ENCODE assay signal across 7 mouse cellular contexts in the genomic region with DNA sequence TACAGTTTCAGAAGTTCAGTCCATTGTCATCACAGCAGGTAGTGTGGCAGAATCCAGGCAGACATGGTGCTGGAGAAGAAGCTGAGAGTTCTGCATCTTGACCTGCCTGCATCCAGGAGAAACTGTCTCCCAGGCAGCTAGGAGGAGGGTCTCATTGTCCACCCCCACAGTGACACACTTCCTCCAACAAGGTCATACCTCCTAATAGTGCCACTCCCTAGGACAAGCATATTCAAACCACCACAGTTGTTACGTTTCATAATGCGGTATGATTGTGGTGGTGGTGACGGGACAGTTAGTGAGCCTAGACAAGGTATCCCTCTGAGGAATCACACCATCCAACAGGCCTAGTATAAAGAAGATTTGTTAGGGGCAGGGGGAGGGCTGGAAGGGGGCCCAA. TPM values are rescaled to one million over a fixed set of nuclear protein-coding genes. Genes with fewer than 3 reads are reported as not detected.
DNase-seq lines count a peak whose midpoint lies in the region; ATAC-seq and TF ChIP-seq lines count a peak whose summit lies in the region.
"Not testable (repeated sequence)": the region's sequence is repeated elsewhere in the genome, so short reads cannot be mapped to it uniquely, and the experiment has no call there.

Gene Abcg2, plus strand, starts transcription at position 301 of the 400 bp plus-strand sequence.

- not testable (repeated sequence) for DNase-seq in brain, embryonic 14.5 days (ENCODE audit: low read depth); hindbrain, postnatal 0 days (ENCODE audit: low spot score); left cerebral cortex, adult 18-20 months (ENCODE audit: low spot score in 2 of 2)

- ATAC-seq in forebrain, embryonic 15.5 days (replicated peaks); heart, embryonic 12.5 days (ENCODE audit: insufficient number of reproducible peaks, low FRiP score); hindbrain, postnatal 0 days; liver, embryonic 15.5 days (ENCODE audit: insufficient read depth): not testable (repeated sequence)

- not testable (repeated sequence) for H3K9me3 ChIP-seq in forebrain, embryonic 15.5 days; heart, embryonic 12.5 days (replicated peaks); hindbrain, postnatal 0 days (ENCODE audit: low read length); liver, embryonic 15.5 days (replicated peaks)

- not testable (repeated sequence) for H3K4me2 ChIP-seq in forebrain, embryonic 15.5 days (replicated peaks); heart, embryonic 12.5 days; hindbrain, postnatal 0 days (ENCODE audit: low read depth, low read length); liver, embryonic 15.5 days; myocyte (ENCODE audit: low read depth)

- not testable (repeated sequence) for TF ChIP-seq POLR2A in brain, embryonic 14.5 days (IDR thresholded peaks at IDR 0.05; ENCODE audit: borderline replicate concordance, extremely low read depth, insufficient read depth, insufficient read length, poor library complexity, severe bottlenecking); myocyte (IDR thresholded peaks at IDR 0.05; ENCODE audit: insufficient read length, low read depth)

- not testable (repeated sequence) for H3K79me2 ChIP-seq in myocyte (ENCODE audit: control insufficient read depth, insufficient read depth)

- not testable (repeated sequence) for H3K4me1 ChIP-seq in forebrain, embryonic 15.5 days; heart, embryonic 12.5 days (replicated peaks); hindbrain, postnatal 0 days (ENCODE audit: insufficient read depth, low read length); liver, embryonic 15.5 days (replicated peaks)

- not testable (repeated sequence) for H3ac ChIP-seq in myocyte (ENCODE audit: control insufficient read depth, insufficient read length)

- H3K36me3 ChIP-seq in forebrain, embryonic 15.5 days; heart, embryonic 12.5 days; hindbrain, postnatal 0 days (ENCODE audit: insufficient read depth, low read length); liver, embryonic 15.5 days (replicated peaks); myocyte (ENCODE audit: control insufficient read depth, insufficient read depth): not testable (repeated sequence)

- WGBS in forebrain, embryonic 15.5 days, result 95% methylated on average over 3 of the region's 3 CpGs
- WGBS in heart, embryonic 12.5 days, result 75% methylated on average over 3 of the region's 3 CpGs
- 91% methylated on average over 3 of the region's 3 CpGs for WGBS in hindbrain, postnatal 0 days
- WGBS in liver, embryonic 15.5 days (ENCODE audit: insufficient replicate concordance), result 75% methylated on average over 3 of the region's 3 CpGs

- H3K27ac ChIP-seq in forebrain, embryonic 15.5 days (replicated peaks); heart, embryonic 12.5 days (ENCODE audit: poor library complexity, severe bottlenecking); hindbrain, postnatal 0 days; liver, embryonic 15.5 days (replicated peaks): not testable (repeated sequence)

- H3K4me3 ChIP-seq in forebrain, embryonic 15.5 days; heart, embryonic 12.5 days; hindbrain, postnatal 0 days (ENCODE audit: low read length); liver, embryonic 15.5 days (replicated peaks); myocyte: not testable (repeated sequence)

- not testable (repeated sequence) for H3K9ac ChIP-seq in forebrain, embryonic 15.5 days (replicated peaks); heart, embryonic 12.5 days; hindbrain, postnatal 0 days (replicated peaks; ENCODE audit: low read length); liver, embryonic 15.5 days

- not testable (repeated sequence) for H3K27me3 ChIP-seq in forebrain, embryonic 15.5 days; heart, embryonic 12.5 days (replicated peaks); hindbrain, postnatal 0 days (ENCODE audit: insufficient read depth, low read length); liver, embryonic 15.5 days; myocyte (ENCODE audit: control insufficient read depth, insufficient read depth, insufficient read length)

- not testable (repeated sequence) for TF ChIP-seq CTCF in brain, embryonic 14.5 days (IDR thresholded peaks at IDR 0.05; ENCODE audit: borderline replicate concordance, extremely low read depth, insufficient read depth, insufficient read length); hindbrain, postnatal 0 days (IDR thresholded peaks at IDR 0.05; ENCODE audit: low read depth)

RNA-seq across cellular contexts. Expression of gene Abcg2, which starts in this region (rescaled TPM):
- polyA plus RNA-seq in brain, embryonic 14.5 days (2012; rRNA removed), result 20.5 and 22.1 TPM in 2 replicates
- polyA plus RNA-seq in forebrain, embryonic 15.5 days (2015; fragmentation: Nextera tagmentation; extraction: Ambion mirVana), result 30.4 and 31.1 TPM in 2 replicates
- polyA plus RNA-seq in heart, embryonic 12.5 days (2016; fragmentation: Nextera tagmentation; extraction: Ambion mirVana), result 60.1 and 62.0 TPM in 2 replicates
- 18.3 and 30.3 TPM in 2 replicates for total RNA-seq in hindbrain, postnatal 0 days (2014; rRNA removed)
- 33.1 and 38.6 TPM in 2 replicates for polyA plus RNA-seq in hindbrain, postnatal 0 days (2015; fragmentation: Nextera tagmentation; extraction: Ambion mirVana)
- total RNA-seq in left cerebral cortex, adult 18-20 months (2021), result 10 to 100 TPM; 17.2 to 20.0 TPM
- polyA plus RNA-seq in liver, embryonic 15.5 days (2015; fragmentation: Nextera tagmentation; extraction: Ambion mirVana), result 184 and 187 TPM in 2 replicates
- 25.0 TPM for polyA plus RNA-seq in myocyte (2012; fragmentation: generic; extraction: Trizol)
